Mouse (Mus musculus) layer of hippocampus, postnatal 10 days (tissue): ENCODE results near the gene Atp8a2. TPM values are rescaled to one million over a fixed set of nuclear protein-coding genes. Genes with fewer than 3 reads are reported as not detected.
"Not testable (repeated sequence)": the region's sequence is repeated elsewhere in the genome, so short reads cannot be mapped to it uniquely, and the experiment has no call there.

ENCODE experiments used
- DNase-seq, 2 experiments: peaks; one replicate each; pipeline ENCODE4 v3.0.0; 2021; ENCODE audit warnings: low spot score in 2 of 2
- total RNA-seq, 2 experiments: library from RNA; stranded (reverse); gene quantifications; 2 replicates each; pipeline ENCODE4 v1.2.3; 2021

Atp8a2 gene
- total RNA-seq, 2 experiments from 2014 or later: 61.5 to 72.0 TPM

- no peak for DNase-seq
Observed at GRCm38 (mm10) chr14:59720386-59720785, 476.6 kb downstream of the Atp8a2 start.

- not testable (repeated sequence) for DNase-seq
Observed at GRCm38 (mm10) chr14:59716443-59717085, 480.4 kb downstream of the Atp8a2 start.

- DNase-seq: peak in 1 of 2 experiments; percentile 31
Observed at GRCm38 (mm10) chr14:59715695-59716442, 481.1 kb downstream of the Atp8a2 start.

- DNase-seq: no peak
Observed at GRCm38 (mm10) chr14:59709505-59710335, 487.3 kb downstream of the Atp8a2 start.

- no peak for DNase-seq
Observed at GRCm38 (mm10) chr14:59708009-59708408, 489.0 kb downstream of the Atp8a2 start.

- DNase-seq: no peak
Observed at GRCm38 (mm10) chr14:59705326-59706058, 491.5 kb downstream of the Atp8a2 start.

GRCm38 (mm10) chr14:59701492-59701891, 495.5 kb downstream of the Atp8a2 start:
- DNase-seq: peak in 1 of 2 experiments; percentile 38

GRCm38 (mm10) chr14:59695160-59695559, 501.8 kb downstream of the Atp8a2 start:
- no peak for DNase-seq

GRCm38 (mm10) chr14:59692164-59692563, 504.8 kb downstream of the Atp8a2 start:
- DNase-seq: no peak

- no peak for DNase-seq
Observed at GRCm38 (mm10) chr14:59691402-59691801, 505.6 kb downstream of the Atp8a2 start.

- no peak for DNase-seq
Observed at GRCm38 (mm10) chr14:59690954-59691353, 506.0 kb downstream of the Atp8a2 start.

- no peak for DNase-seq
Observed at GRCm38 (mm10) chr14:59689596-59689995, 507.4 kb downstream of the Atp8a2 start.

- DNase-seq: no peak
Observed at GRCm38 (mm10) chr14:59686229-59686628, 510.8 kb downstream of the Atp8a2 start.

GRCm38 (mm10) chr14:59685343-59685742, 511.6 kb downstream of the Atp8a2 start:
- no peak for DNase-seq

GRCm38 (mm10) chr14:59681906-59682305, 515.1 kb downstream of the Atp8a2 start:
- no peak for DNase-seq

- DNase-seq: no peak
Observed at GRCm38 (mm10) chr14:59677598-59678003, 519.4 kb downstream of the Atp8a2 start.

GRCm38 (mm10) chr14:59675330-59675729, 521.6 kb downstream of the Atp8a2 start:
- no peak for DNase-seq

GRCm38 (mm10) chr14:59674556-59674955, 522.4 kb downstream of the Atp8a2 start:
- no peak for DNase-seq

- no peak for DNase-seq
Observed at GRCm38 (mm10) chr14:59672893-59673515, 524.0 kb downstream of the Atp8a2 start.

GRCm38 (mm10) chr14:59657098-59657497, 539.9 kb downstream of the Atp8a2 start:
- no peak for DNase-seq

GRCm38 (mm10) chr14:59656591-59656990, 540.4 kb downstream of the Atp8a2 start:
- no peak for DNase-seq
